Mouse (Mus musculus) stomach, postnatal 0 days (tissue): ENCODE data around the gene Zfp54. TPM values are rescaled to one million over a fixed set of nuclear protein-coding genes. Genes with fewer than 3 reads are reported as not detected.
"Not testable (repeated sequence)": the region's sequence is repeated elsewhere in the genome, so short reads cannot be mapped to it uniquely, and the experiment has no call there.

Experiments
- ATAC-seq: fragments of 200-750 bp; cut with Nextera tagmentation; 2 replicates; pipeline ENCODE4 v1.8.0; 2017; ENCODE audit not compliant: low FRiP score, low TSS enrichment
- DNase-seq: peaks from one replicate; pipeline ENCODE4 v3.0.0-alpha.2; 2016; ENCODE audit warnings: low spot score
- H3K27ac ChIP-seq: fragments of 300-500 bp; sonication (generic); replicated peaks from 2 replicates; pipeline ENCODE4 v1.5.1; 2014; ENCODE audit warnings: mild to moderate bottlenecking, control low read depth
- H3K27me3 ChIP-seq: fragments of 300-500 bp; sonication (generic); 2 replicates; pipeline ENCODE4 v1.6.1; 2014; ENCODE audit warnings: low read length; ENCODE audit not compliant: control insufficient read depth, insufficient read depth
- H3K36me3 ChIP-seq: fragments of 300-500 bp; sonication (generic); 2 replicates; pipeline ENCODE4 v1.6.1; 2014; ENCODE audit warnings: low read length, mixed read lengths; ENCODE audit not compliant: control insufficient read depth, insufficient read depth
- H3K4me1 ChIP-seq: fragments of 300-500 bp; sonication (generic); replicated peaks from 2 replicates; pipeline ENCODE4 v1.6.1; 2014; ENCODE audit warnings: antibody characterized with exemption; ENCODE audit not compliant: control insufficient read depth, insufficient read depth
- H3K4me2 ChIP-seq: fragments of 300-500 bp; sonication (generic); replicated peaks from 2 replicates; pipeline ENCODE4 v1.6.1; 2014; ENCODE audit warnings: low read depth, mild to moderate bottlenecking, control low read depth, moderate library complexity
- H3K4me3 ChIP-seq: fragments of 300-500 bp; sonication (generic); 2 replicates; pipeline ENCODE4 v1.5.1; 2014; ENCODE audit warnings: low read depth, low read length, control low read depth
- H3K9ac ChIP-seq: fragments of 300-500 bp; sonication (generic); 2 replicates; pipeline ENCODE4 v1.6.1; 2014; ENCODE audit warnings: mild to moderate bottlenecking, low read length, control low read depth, mixed read lengths
- H3K9me3 ChIP-seq: fragments of 300-500 bp; sonication (generic); 2 replicates; pipeline ENCODE4 v1.6.1; 2016; ENCODE audit warnings: low read length; ENCODE audit not compliant: control insufficient read depth
- CTCF ChIP-seq: IDR thresholded peaks from 2 replicates; pipeline ENCODE4 v1.5.1; 2016; ENCODE audit warnings: antibody characterized with exemption, low read depth, mild to moderate bottlenecking, moderate library complexity
- EP300 ChIP-seq: optimal IDR thresholded peaks from 2 replicates; pipeline ENCODE3; 2016; ENCODE audit warnings: antibody characterized with exemption
- WGBS: fragments of 180-500 bp; shearing (Covaris S2); extraction: QIAGEN DNeasy Blood & Tissue Kit; methylation state at CpG from one replicate; pipeline ENCODE4 v1.1.7; 2014; 5-methylcytosine and 5-hydroxymethylcytosine counted together
- polyA plus RNA-seq: library from polyadenylated mRNA; unstranded; fragments of >200 nt; fragmentation: Nextera tagmentation; extraction: Ambion mirVana; gene quantifications from 2 replicates; pipeline ENCODE4 v1.2.1, GENCODE M21; 2015

The Zfp54 gene
- polyA plus RNA-seq, 1 experiment from 2014 or later, result 5.5 TPM

- H3K9ac ChIP-seq, result no peak overlapping the region
These were observed 50.5 kb downstream of the Zfp54 start for GRCm38 (mm10) chr17:21473362-21474190.

GRCm38 (mm10) chr17:21474729-21475128 lies 51.7 kb downstream of the Zfp54 start:
- not testable (repeated sequence) for H3K4me2 ChIP-seq, H3K27me3 ChIP-seq, H3K9ac ChIP-seq, H3K27ac ChIP-seq, H3K4me3 ChIP-seq, H3K36me3 ChIP-seq, DNase-seq, H3K4me1 ChIP-seq, ATAC-seq, H3K9me3 ChIP-seq
- WGBS, result 2% methylated on average over 9 of the region's 10 CpGs

More at GRCm38 (mm10) chr17:21473362-21474190, 50.5 kb downstream of the Zfp54 start:
- DNase-seq, result peak; percentile 19
- Histone ChIP-seq H3K4me3 (no peak overlapping the region), H3K36me3 (no peaks in the 10 kb centered on the region), H3K4me1 (no peaks in the 10 kb centered on the region), H3K4me2 (no peak overlapping the region; the same call in 1 of the 2 replicates), H3K27me3 (no peaks in the 10 kb centered on the region), H3K27ac (0 out of 2 replicates have a peak overlapping the region, but pooled peaks have one; percentile 2), H3K9me3 (no peaks in the 10 kb centered on the region)
- 33% methylated on average over 14 of the region's 14 CpGs for WGBS
- TF ChIP-seq EP300 (no peak), CTCF (peak; percentile 60)
- ATAC-seq, result peak; percentile 76

DNA sequence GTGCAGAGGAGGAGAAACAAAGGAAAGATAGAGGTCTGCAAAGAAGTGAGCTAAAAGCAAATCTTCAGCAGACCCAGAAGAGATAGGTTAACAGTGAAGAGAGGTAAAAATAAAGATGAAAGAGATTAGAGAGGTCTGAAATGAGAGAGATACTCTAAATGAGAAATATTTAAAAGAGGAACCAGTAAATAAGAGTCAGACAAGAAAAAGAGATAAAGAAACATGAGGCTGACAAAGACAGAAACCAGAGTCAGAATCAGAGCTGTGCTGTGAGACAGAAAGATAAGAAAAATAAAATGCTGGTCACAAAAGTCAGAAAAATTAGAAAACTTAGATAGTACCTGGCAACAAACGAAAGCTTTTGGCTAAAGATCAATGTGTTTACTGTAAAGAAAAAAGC lies 52.3 kb downstream of the Zfp54 start:
- not testable (repeated sequence) for H3K4me2 ChIP-seq, H3K4me1 ChIP-seq, DNase-seq, H3K27me3 ChIP-seq, H3K4me3 ChIP-seq, H3K27ac ChIP-seq, ATAC-seq, H3K9me3 ChIP-seq, H3K9ac ChIP-seq, H3K36me3 ChIP-seq
- WGBS, result 73% methylated on average over 1 of the region's 1 CpGs

DNA sequence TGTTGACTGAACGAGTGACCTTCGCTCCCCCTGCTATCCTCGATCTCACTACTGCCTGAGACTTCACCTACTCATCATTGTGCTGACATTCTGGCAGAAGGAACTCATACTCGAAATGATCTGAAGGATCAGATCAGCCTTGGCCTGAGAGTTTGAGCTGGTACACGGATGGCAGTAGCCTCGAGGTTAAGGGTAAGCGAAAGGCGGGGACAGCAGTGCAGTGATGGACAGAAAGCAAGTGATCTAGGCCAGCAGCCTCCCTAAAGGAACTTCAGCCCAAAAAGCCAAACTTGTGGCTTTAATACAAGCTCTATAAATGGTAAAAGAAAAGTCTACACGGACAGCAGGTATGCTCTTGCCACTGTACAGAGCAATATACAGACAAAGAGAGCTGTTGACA lies 53.3 kb downstream of the Zfp54 start:
- not testable (repeated sequence) for DNase-seq, H3K4me3 ChIP-seq, H3K27ac ChIP-seq, H3K4me1 ChIP-seq, H3K9me3 ChIP-seq, ATAC-seq, H3K4me2 ChIP-seq, H3K9ac ChIP-seq, H3K36me3 ChIP-seq, H3K27me3 ChIP-seq
- WGBS, result 55% methylated on average over 4 of the region's 9 CpGs

DNA sequence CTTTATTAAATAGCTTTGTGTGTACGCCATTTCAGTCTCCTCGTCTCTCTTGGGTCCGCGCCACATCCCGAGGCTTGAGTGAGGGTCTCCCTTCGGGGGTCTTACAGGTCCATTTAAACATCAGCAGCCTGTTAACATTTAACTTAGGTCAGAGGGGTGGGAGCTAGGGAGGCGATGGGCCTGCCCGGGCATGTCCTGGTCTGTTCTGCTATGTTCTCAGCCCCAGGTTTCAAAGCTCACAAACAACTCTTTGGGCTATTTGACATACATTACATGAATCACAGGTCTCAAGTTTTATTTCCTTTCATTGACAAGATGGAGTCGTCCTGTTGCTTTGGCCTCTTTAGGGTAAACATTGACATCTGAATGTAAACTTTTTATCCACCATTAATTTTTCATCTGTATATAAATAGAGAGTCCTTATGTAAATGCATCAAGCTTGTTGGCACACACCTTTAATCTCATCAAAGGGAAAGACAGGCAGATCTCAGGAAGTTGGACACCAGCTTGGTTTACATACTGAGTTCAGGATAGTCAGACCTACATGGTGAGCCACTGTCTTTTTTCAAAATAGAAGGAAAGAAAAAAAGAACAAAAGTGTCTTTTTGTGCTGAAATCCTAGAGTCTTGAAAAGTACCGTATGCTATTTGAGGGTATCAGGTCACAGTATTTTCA lies 55.2 kb downstream of the Zfp54 start:
- not testable (repeated sequence) for H3K4me1 ChIP-seq, ATAC-seq, DNase-seq, H3K9ac ChIP-seq, H3K27ac ChIP-seq, H3K27me3 ChIP-seq, H3K4me2 ChIP-seq, H3K36me3 ChIP-seq, H3K4me3 ChIP-seq, H3K9me3 ChIP-seq
- 56% methylated on average over 9 of the region's 10 CpGs for WGBS

Other genes with a start within 250 kb of the Zfp54 start
- gene Vmn1r234, start 197.1 kb upstream of the Zfp54 start, polyA plus RNA-seq, result 0.04 TPM in 1 of 2 replicates, not detected in the other
- not detected in 2 replicates for gene Vmn1r235, start 166.8 kb upstream of the Zfp54 start, polyA plus RNA-seq
- not detected in 2 replicates for gene Vmn1r236, start 140.3 kb upstream of the Zfp54 start, polyA plus RNA-seq
- not detected in 2 replicates for gene Vmn1r237, start 111.4 kb upstream of the Zfp54 start, polyA plus RNA-seq
- 2.0 and 2.2 TPM in 2 replicates for gene Zfp677, start 39.5 kb upstream of the Zfp54 start, polyA plus RNA-seq
- 7.9 and 8.7 TPM in 2 replicates for gene Zfp51, start 27.1 kb downstream of the Zfp54 start, polyA plus RNA-seq
- 8.8 and 9.3 TPM in 2 replicates for gene Zfp53, start 65.8 kb downstream of the Zfp54 start, polyA plus RNA-seq
- 3.5 and 3.6 TPM in 2 replicates for gene Zfp52, start 112.3 kb downstream of the Zfp54 start, polyA plus RNA-seq
- 10.4 and 11.1 TPM in 2 replicates for gene Zfp948, start 143.8 kb downstream of the Zfp54 start, polyA plus RNA-seq
- gene Zfp983, start 227.4 kb downstream of the Zfp54 start, polyA plus RNA-seq, result 1.5 and 1.9 TPM in 2 replicates